Mouse (Mus musculus) small intestine, adult 2 months (tissue): ENCODE data around the gene Haus6.

Experiments
- CTCF ChIP-seq: fragments of 200-500 bp; IDR thresholded peaks from 2 replicates; pipeline ENCODE4 v1.5.1; 2012; ENCODE audit warnings: low read depth, mild to moderate bottlenecking, control low read depth, inconsistent platforms, low read length, moderate library complexity, mixed read lengths; ENCODE audit not compliant: insufficient replicate concordance, insufficient read length; ENCODE audit errors: extremely low read depth
- POLR2A ChIP-seq: fragments of 200-500 bp; IDR thresholded peaks from 2 replicates; pipeline ENCODE4 v1.6.1; 2012; ENCODE audit warnings: low read depth, mild to moderate bottlenecking, control low read depth, inconsistent platforms, low read length, moderate library complexity

- TF ChIP-seq CTCF (no peak), POLR2A (no peak)
Observed at GRCm38 (mm10) chr4:86580056-86580455, 31.8 kb downstream of the Haus6 start.
